Mouse (Mus musculus): ENCODE measurements around the gene Zfyve9. TPM values are rescaled to one million over a fixed set of nuclear protein-coding genes. Genes with fewer than 3 reads are reported as not detected.

Gene Zfyve9
- polyA plus RNA-seq, 1 experiment from 2014 or later = 3.0 TPM

DNA sequence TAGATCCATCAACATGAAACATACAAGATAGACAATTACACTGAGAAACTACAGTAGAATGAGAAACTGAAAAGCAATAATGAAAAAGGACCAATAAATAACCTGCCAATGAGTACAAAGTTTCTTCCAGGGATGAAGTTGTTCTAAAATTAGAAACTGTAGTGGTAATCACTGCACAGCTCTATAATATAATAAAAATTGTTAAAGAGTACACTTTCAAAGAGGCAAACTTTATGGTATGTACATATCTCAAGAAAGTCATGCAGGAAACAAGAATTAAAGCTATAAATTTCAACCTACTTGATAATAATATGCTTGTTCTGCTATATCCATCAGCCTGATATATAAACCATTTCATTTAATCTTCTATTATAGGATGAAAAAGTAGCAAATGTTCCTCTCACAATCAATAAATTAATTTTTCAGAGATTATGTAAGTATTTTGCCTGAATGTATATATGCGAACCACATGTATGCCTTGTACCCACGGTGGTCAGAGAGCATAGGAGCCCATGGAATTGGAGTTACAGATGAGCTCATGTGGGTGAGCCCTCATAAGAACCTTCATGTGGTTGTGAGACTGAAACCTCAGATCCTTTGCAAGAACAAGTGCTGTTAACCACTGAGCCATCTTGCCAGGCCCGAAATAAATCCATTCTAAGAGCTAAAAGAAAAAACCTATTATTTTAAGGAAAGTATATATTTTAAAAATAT is 34.3 kb downstream of the Zfyve9 start:
- no peak overlapping the region for H3K4me2 ChIP-seq (replicated peaks; ENCODE audit: low read depth)
- H3K27me3 ChIP-seq (ENCODE audit: control insufficient read depth, insufficient read depth, low read length) = no peaks in the 10 kb centered on the region
- no peak overlapping the region for H3K9ac ChIP-seq (ENCODE audit: low read length)
- DNase-seq (ENCODE audit: low spot score) (no peak), ATAC-seq (ENCODE audit: low FRiP score, low TSS enrichment) (no peak)
- no peaks in the 10 kb centered on the region for H3K36me3 ChIP-seq (ENCODE audit: control insufficient read depth, insufficient read depth, low read length)
- H3K9me3 ChIP-seq (ENCODE audit: control insufficient read depth, low read length) = no peaks in the 10 kb centered on the region
- WGBS = 91% methylated on average over 3 of the region's 3 CpGs
- H3K4me1 ChIP-seq (replicated peaks; ENCODE audit: control insufficient read depth, insufficient read depth) = no peaks in the 10 kb centered on the region
- TF ChIP-seq EP300 (optimal IDR thresholded peaks at IDR 0.05) = no peak
- TF ChIP-seq CTCF (IDR thresholded peaks at IDR 0.05; ENCODE audit: low read depth) = no peak
- no peak overlapping the region for H3K27ac ChIP-seq (replicated peaks)
- H3K4me3 ChIP-seq (ENCODE audit: low read depth, low read length) = no peak overlapping the region

DNA sequence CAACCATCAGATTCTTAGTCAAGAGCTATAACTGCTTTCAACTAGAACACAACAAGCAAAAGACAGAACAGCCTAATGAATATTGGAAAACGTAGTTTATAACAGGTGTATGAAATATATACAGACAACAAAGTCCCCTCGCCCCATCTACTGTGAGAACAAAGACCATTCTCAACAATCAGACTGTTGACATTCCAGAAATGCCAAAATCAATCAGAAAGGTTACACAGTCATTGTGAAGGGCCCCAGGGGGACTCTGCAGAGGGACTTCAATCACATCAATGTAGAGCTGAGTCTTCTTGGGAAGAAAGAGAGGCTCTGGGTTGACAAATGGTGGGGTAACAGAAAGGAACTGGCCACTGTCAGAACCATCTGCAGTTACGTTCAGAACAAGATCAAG is 49.0 kb downstream of the Zfyve9 start:
- Histone ChIP-seq H3K27ac (replicated peaks) (no peak overlapping the region), H3K36me3 (ENCODE audit: control insufficient read depth, insufficient read depth, low read length) (no peaks in the 10 kb centered on the region), H3K4me2 (replicated peaks; ENCODE audit: low read depth) (no peak overlapping the region), H3K9me3 (ENCODE audit: control insufficient read depth, low read length) (no peaks in the 10 kb centered on the region), H3K4me1 (replicated peaks; ENCODE audit: control insufficient read depth, insufficient read depth) (no peaks in the 10 kb centered on the region), H3K4me3 (ENCODE audit: low read depth, low read length) (no peak overlapping the region), H3K27me3 (ENCODE audit: control insufficient read depth, insufficient read depth, low read length) (no peaks in the 10 kb centered on the region), H3K9ac (ENCODE audit: low read length) (no peak overlapping the region)
- no peak for ATAC-seq (ENCODE audit: low FRiP score, low TSS enrichment)
- WGBS = 55% methylated on average over 3 of the region's 3 CpGs
- DNase-seq (ENCODE audit: low spot score) = no peak
- TF ChIP-seq EP300 (optimal IDR thresholded peaks at IDR 0.05) (no peak), CTCF (IDR thresholded peaks at IDR 0.05; ENCODE audit: low read depth) (no peak)

DNA sequence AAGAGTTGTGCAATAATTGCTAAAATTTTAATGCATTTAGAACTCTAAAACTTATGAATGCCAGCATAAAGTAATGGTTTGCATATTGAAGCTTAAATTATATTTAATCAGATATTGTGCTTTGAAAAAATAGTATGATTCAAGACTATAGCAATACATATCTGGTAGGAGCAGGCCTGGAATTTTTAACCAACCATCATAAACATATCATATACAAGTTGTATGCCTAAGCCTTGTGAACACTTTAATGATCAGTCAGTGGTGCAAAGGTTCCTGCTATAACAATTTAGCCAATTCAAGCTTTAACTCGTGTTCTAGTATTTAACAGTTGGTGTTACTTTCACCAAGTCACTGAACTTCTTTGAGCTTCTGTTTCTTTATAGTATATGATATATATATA is 50.1 kb downstream of the Zfyve9 start:
- TF ChIP-seq EP300 (optimal IDR thresholded peaks at IDR 0.05) (no peak), CTCF (IDR thresholded peaks at IDR 0.05; ENCODE audit: low read depth) (no peak)
- Histone ChIP-seq H3K27me3 (ENCODE audit: control insufficient read depth, insufficient read depth, low read length) (no peaks in the 10 kb centered on the region), H3K4me2 (replicated peaks; ENCODE audit: low read depth) (no peak overlapping the region), H3K27ac (replicated peaks) (no peak overlapping the region), H3K4me1 (replicated peaks; ENCODE audit: control insufficient read depth, insufficient read depth) (no peaks in the 10 kb centered on the region), H3K4me3 (ENCODE audit: low read depth, low read length) (no peak overlapping the region), H3K9me3 (ENCODE audit: control insufficient read depth, low read length) (no peaks in the 10 kb centered on the region), H3K9ac (ENCODE audit: low read length) (no peak overlapping the region), H3K36me3 (ENCODE audit: control insufficient read depth, insufficient read depth, low read length) (peaks cover 2% of the 10 kb centered on the region; the same call in 1 of the 2 replicates)
- DNase-seq (ENCODE audit: low spot score) (no peak), ATAC-seq (ENCODE audit: low FRiP score, low TSS enrichment) (no peak)
- 63% methylated on average over 1 of the region's 1 CpGs for WGBS

DNA sequence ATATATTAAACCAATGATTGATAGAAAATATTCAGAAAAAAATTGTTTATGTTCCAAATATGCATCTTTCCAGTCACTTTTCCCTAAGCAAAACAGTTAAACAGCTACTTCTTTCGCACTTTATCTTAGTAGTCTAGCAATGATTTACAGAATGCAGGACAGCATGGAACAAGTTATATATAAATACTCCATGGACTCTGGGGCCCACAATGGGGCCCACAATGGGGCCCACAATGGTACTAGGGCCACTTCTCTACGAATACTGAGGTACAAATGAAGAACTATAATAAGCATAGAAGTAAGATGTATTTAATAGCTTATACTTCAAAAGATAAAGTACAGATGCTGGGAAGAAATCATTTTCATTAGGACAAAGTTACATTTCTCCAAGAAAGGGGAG is 56.5 kb downstream of the Zfyve9 start:
- no peak for ATAC-seq (ENCODE audit: low FRiP score, low TSS enrichment)
- H3K4me1 ChIP-seq (replicated peaks; ENCODE audit: control insufficient read depth, insufficient read depth) = no peaks in the 10 kb centered on the region
- no peaks in the 10 kb centered on the region for H3K9me3 ChIP-seq (ENCODE audit: control insufficient read depth, low read length)
- WGBS = 76% methylated on average over 2 of the region's 2 CpGs
- no peak overlapping the region for H3K27ac ChIP-seq (replicated peaks)
- TF ChIP-seq EP300 (optimal IDR thresholded peaks at IDR 0.05) (no peak), CTCF (IDR thresholded peaks at IDR 0.05; ENCODE audit: low read depth) (no peak)
- H3K4me3 ChIP-seq (ENCODE audit: low read depth, low read length) = no peak overlapping the region
- no peaks in the 10 kb centered on the region for H3K27me3 ChIP-seq (ENCODE audit: control insufficient read depth, insufficient read depth, low read length)
- no peak for DNase-seq (ENCODE audit: low spot score)
- H3K9ac ChIP-seq (ENCODE audit: low read length) = no peak overlapping the region
- no peak overlapping the region for H3K4me2 ChIP-seq (replicated peaks; ENCODE audit: low read depth)
- peaks cover 3% of the 10 kb centered on the region; the same call in 1 of the 2 replicates for H3K36me3 ChIP-seq (ENCODE audit: control insufficient read depth, insufficient read depth, low read length)

DNA sequence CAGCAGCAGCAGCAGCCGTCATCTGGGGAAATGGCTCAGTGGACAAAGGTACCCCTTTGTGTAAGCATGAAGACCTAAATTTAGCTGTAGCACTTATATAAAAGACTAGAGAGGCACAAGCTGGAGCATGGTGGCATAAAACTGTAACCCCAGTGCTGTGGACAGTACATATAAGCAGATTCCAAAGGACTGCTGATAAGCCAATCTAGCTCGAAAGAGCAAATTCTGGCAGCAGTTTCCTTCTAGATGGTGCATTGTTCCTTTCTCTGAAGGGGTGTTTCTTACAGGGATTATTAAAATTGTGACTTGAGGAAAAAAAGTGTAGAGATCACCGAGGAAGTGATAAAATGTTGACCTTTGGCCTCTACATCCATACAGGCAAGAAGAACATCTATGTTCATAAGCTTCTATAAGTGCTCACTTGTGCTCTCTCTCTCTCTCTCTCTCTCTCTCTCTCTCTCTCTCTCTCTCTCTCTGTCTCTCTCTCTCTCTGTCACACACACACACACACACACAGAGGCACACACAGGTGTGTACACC is 59.3 kb downstream of the Zfyve9 start:
- Histone ChIP-seq H3K4me3 (ENCODE audit: low read depth, low read length) (no peak overlapping the region), H3K4me2 (replicated peaks; ENCODE audit: low read depth) (no peak overlapping the region), H3K9me3 (ENCODE audit: control insufficient read depth, low read length) (no peaks in the 10 kb centered on the region), H3K36me3 (ENCODE audit: control insufficient read depth, insufficient read depth, low read length) (peaks cover 3% of the 10 kb centered on the region; the same call in 1 of the 2 replicates), H3K27ac (replicated peaks) (no peak overlapping the region), H3K4me1 (replicated peaks; ENCODE audit: control insufficient read depth, insufficient read depth) (no peaks in the 10 kb centered on the region), H3K9ac (ENCODE audit: low read length) (no peak overlapping the region), H3K27me3 (ENCODE audit: control insufficient read depth, insufficient read depth, low read length) (no peaks in the 10 kb centered on the region)
- ATAC-seq (ENCODE audit: low FRiP score, low TSS enrichment) (no peak), DNase-seq (ENCODE audit: low spot score) (no peak)
- TF ChIP-seq EP300 (optimal IDR thresholded peaks at IDR 0.05) = no peak
- no peak for TF ChIP-seq CTCF (IDR thresholded peaks at IDR 0.05; ENCODE audit: low read depth)
- 66% methylated on average over 3 of the region's 3 CpGs for WGBS

DNA sequence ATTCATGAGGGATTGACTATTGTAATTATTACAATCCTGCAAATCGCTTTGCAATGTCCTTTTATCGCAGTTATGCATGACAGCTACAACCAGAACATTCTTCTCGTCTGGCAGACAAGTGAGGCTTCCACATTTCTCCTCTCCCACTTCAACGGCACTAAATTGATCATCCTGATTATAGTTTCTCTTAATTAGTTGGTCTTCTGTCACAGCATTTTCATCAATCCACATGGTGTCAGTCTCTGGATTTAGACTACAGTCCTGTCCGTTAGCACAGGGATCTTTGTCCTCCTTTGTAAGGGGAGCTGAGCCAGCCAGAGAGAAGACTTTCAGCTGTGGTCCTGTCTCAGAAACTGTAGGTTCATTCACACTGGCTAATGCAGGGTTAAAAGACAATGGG is 61.2 kb downstream of the Zfyve9 start, which contains the start of gene 3110021N24Rik:
Gene 3110021N24Rik, plus strand, starts transcription at position 301 of the 400 bp plus-strand sequence.
- Histone ChIP-seq H3K27me3 (ENCODE audit: control insufficient read depth, insufficient read depth, low read length) (no peaks in the 10 kb centered on the region), H3K36me3 (ENCODE audit: control insufficient read depth, insufficient read depth, low read length) (no peaks in the 10 kb centered on the region), H3K4me1 (replicated peaks; ENCODE audit: control insufficient read depth, insufficient read depth) (no peaks in the 10 kb centered on the region), H3K27ac (replicated peaks) (no peak within 1 kb of the TSS), H3K9ac (ENCODE audit: low read length) (no peak within 1 kb of the TSS), H3K4me3 (ENCODE audit: low read depth, low read length) (no peak within 1 kb of the TSS), H3K9me3 (ENCODE audit: control insufficient read depth, low read length) (no peaks in the 10 kb centered on the region), H3K4me2 (replicated peaks; ENCODE audit: low read depth) (no peak within 1 kb of the TSS)
- WGBS = 88% methylated on average over 5 of the region's 5 CpGs
- ATAC-seq (ENCODE audit: low FRiP score, low TSS enrichment) = no peak
- TF ChIP-seq CTCF (IDR thresholded peaks at IDR 0.05; ENCODE audit: low read depth) (no peak), EP300 (optimal IDR thresholded peaks at IDR 0.05) (no peak)
- DNase-seq (ENCODE audit: low spot score) = no peak

Measured in stomach, postnatal 0 days (tissue).